Mouse (Mus musculus) left cerebral cortex, adult 9 months (tissue): ENCODE results near the gene Gm45837.

Experiments used
- DNase-seq, 2 experiments: peaks; one replicate each; pipeline ENCODE4 v3.0.0; 2022; ENCODE audit warnings: low spot score in 2 of 2

The Gm45837 gene

GRCm38 (mm10) chr7:101464927-101465326 is 54.2 kb downstream of the Gm45837 start:
- no peak for DNase-seq

- no peak for DNase-seq
Measured at GRCm38 (mm10) chr7:101465392-101465791, 54.7 kb downstream of the Gm45837 start.

DNA sequence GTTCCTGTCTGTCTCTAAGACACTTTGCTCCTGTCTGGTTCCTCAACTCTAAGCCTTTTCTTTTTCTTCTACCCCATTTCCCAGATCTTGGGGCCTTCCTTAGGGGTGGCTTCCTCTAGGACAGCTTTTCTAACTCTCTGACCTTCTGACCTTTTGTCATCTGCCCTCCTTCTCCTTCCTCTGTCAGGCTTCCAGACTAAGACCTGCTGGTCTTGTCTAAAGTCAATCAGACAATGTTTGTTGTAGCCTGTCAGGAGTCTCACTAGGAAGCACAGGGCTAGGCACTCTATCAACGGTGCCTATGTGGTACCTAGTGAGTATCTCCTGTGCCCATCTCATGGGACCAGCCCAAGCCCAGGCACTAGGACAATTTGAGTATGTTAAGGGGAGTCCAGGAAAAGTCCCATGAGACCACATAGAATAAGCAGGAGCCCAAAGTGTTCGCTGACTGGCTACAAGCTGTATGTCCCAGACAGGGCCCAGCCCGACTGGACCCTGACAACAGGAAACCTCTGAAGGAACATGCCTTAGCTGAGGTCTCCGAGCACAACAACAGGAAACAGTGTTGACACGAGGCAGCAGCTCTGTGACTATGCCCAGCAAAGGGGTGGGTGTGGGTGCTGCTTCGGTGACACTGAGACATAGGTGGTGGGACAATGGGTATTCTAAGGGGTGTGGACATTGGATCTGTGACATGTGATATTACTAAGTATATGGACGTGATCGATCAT is 55.3 kb downstream of the Gm45837 start:
- no peak for DNase-seq

GRCm38 (mm10) chr7:101466581-101467081 is 55.9 kb downstream of the Gm45837 start:
- no peak for DNase-seq

- DNase-seq, result no peak
Measured at GRCm38 (mm10) chr7:101471423-101471822, 60.7 kb downstream of the Gm45837 start.

GRCm38 (mm10) chr7:101471968-101472480 is 61.3 kb downstream of the Gm45837 start:
- no peak for DNase-seq

GRCm38 (mm10) chr7:101472598-101473558 is 62.2 kb downstream of the Gm45837 start:
- DNase-seq, result no peak

- no peak for DNase-seq
Measured at GRCm38 (mm10) chr7:101474399-101474811, 63.7 kb downstream of the Gm45837 start.

DNA sequence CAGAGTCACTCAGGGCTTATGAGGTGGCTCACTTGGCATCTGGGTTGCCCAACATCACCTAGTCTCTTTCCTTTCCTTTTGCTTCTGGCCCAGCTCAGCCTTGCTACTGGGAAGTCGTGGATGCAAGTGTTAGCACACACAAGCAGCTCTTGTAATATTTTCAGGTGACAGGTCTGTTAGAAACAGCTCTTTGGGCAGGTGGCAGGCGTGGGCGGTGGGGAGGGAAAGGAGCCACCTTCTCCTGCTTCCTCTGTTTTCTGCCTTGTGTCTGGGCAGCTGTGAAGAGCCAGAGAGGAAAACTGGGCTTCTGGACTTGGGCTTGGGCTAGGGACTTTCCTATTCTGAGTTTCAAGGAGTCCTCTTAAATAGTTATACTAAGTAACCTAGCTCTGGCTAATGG is 65.3 kb downstream of the Gm45837 start:
- DNase-seq, result peak in 1 of 2 experiments; percentile 76

DNA sequence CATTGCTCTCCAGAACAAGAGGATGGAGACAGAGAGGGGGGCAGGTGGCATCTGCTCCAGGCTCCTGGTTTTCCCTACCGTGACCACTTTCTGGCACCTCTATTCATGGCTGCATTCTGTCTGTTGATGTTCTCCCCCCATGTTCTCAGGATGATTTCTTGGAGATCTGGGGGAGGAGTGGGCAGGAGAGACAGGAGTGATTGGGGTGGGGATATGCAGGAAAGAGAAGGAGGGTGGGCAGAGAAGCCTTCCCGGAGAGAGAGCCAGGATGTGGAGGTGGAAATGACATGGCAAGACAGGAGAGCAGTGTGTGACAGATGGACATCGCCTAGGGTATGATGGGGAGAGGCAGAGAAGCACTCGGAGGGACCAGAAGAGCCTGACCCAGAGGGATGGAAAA is 65.8 kb downstream of the Gm45837 start:
- DNase-seq, result no peak

- DNase-seq, result no peak
Measured at GRCm38 (mm10) chr7:101477200-101477599, 66.5 kb downstream of the Gm45837 start.

DNA sequence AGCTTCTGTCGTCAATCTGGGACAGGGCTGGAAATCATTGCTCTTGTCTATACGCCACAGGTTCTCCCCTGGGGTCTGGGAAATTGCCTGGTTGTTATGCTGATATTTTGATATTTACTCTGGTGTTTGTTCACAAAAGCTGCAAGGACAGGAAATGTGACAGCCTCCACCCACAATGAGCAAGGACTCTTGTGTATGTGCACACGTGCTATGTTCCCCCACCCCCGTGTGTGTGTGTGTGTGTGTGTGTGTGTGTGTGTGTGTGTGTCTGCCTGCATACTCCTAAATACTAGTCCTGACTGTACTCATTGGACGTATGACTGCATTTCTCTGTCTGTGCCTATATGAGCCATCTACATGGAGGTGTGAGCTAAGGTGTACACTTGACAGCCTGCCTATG is 67.4 kb downstream of the Gm45837 start:
- no peak for DNase-seq

DNA sequence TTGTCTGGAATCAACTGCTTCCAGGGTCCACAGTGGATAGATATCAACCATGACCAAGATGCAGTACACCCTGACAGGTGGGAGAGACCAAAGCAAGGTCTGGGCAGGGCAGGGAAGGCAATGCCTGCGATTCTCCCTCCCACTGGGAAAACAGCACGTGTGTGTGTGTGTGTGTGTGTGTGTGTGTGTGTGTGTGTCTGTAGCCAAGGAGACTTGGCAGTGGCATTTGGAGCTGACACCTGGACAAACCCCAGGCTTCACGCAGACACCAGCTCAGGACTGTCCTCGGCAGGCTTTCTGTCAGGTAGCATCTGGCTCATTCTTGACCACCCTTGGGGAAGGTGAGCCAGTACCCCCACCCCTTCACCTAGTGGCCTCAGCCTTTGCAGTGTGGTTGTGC is 69.2 kb downstream of the Gm45837 start:
- DNase-seq, result no peak

GRCm38 (mm10) chr7:101480671-101481070 is 70.0 kb downstream of the Gm45837 start:
- no peak for DNase-seq

DNA sequence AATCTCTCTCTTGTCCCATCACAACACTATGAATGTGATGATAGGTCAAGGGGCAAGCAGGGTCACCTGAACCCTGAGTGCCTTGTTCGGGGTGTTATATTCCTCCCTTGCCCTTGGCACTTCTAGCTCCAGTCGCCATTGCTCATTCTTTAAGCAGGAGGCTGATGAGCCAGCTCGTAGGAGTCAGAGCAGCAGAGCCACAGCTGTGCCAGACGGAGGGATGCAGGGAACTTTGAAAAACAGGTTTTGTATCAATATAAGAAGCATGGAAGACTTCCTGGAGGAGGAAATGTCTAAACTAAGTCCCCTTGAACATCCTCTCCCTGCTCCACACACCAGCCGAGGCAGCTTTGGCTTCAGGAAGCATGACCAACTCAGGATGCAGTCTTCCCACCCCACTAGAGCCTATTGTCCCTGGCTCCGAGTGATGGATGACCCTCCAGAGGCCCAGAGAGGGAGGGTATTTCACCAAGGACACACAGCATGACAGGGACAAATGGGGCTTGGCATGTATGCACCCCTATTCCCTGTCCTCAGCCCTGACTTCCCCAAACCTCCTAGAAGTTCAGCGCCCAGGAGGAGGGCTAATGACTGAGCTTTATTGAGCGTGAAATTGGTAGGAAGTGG is 71.3 kb downstream of the Gm45837 start:
- DNase-seq, result no peak

- DNase-seq, result peak in 1 of 2 experiments; percentile 76
Measured at GRCm38 (mm10) chr7:101482499-101483081, 71.9 kb downstream of the Gm45837 start.

DNA sequence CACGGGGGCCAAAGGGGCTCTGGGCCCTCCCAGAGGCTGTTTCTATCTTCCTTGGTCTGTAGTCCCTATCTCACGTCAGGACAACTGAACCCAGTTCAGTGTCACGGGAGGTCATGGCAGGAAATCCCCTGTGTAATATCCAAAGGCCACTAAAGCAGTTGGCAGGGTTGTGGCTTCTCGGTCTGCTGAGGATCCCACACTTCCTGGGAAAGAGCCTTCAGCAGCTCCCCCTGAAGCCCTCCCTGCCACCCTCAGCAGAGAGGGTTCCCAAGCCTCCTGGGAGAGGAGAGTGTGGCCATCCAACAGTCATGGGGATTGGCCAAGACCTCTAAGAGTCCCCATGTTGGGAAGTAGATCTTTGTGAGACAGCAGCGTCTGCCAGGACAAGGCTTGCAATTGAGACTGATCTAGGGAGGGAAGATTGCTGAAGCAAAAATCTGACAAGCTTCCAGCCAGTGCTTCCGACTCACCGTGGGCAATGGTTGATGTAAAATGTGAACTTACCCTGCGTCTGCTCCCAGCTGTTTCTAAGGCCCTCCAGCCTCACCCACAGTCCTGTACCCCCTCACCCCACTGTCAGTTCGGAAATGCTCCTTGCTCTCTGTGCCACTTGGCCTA is 72.9 kb downstream of the Gm45837 start:
- DNase-seq, result no peak

- no peak for DNase-seq
Measured at GRCm38 (mm10) chr7:101487102-101487501, 76.4 kb downstream of the Gm45837 start.

DNA sequence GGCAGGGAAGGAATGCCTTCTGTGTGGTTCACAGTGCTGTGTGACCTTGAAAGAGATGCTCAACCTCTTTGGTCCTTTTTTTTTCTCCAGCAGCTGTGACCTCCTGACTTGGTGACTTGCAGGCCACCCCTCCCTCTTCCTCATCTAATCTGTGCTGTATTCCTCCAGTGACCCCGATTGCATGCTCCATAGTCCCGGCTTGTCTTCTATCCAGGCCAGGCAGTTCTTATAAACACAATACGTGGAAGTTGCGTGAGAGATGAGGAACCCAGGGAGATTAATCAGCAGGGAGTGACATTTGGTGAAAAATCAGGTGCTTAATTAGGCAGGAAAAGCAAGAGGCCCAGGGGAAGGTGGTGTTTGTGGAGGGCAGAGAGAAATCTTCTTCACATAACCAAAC is 80.3 kb downstream of the Gm45837 start:
- no peak for DNase-seq

DNA sequence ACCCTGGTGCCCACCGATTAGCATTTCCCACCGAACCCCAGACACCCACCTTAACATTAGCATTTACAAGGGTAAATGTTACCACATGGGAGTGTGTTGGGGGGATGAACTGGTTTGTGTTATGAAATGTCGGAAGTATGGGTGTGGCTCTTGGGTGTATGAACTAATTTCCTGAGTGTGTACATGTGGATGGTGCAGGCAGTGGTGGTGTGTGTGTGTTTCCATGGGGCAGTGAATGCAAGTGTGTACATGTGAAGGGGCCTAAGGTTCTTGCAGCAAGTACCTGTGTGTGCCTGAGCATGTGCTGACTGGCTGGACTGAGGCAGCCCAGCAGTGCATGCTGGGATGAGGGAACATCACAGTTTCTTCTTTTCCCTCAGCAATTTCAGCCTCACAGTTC is 87.7 kb downstream of the Gm45837 start:
- DNase-seq, result no peak

GRCm38 (mm10) chr7:101499251-101499650 is 88.6 kb downstream of the Gm45837 start:
- DNase-seq, result no peak
